Mouse (Mus musculus) limb, embryonic 11.5 days (tissue): ENCODE measurements around the gene Htr1d. TPM values are rescaled to one million over a fixed set of nuclear protein-coding genes. Genes with fewer than 3 reads are reported as not detected.

Experiments used
- ATAC-seq: fragments of 200-750 bp; cut with Nextera tagmentation; 2 replicates; pipeline ENCODE4 v1.8.0; 2017; ENCODE audit warnings: low read depth; ENCODE audit not compliant: insufficient number of reproducible peaks, low FRiP score, low TSS enrichment
- DNase-seq: peaks from one replicate; pipeline ENCODE4 v3.0.0-alpha.2; 2015; ENCODE audit warnings: low spot score
- H3K27ac ChIP-seq: fragments of 300-500 bp; sonication (generic); replicated peaks from 2 replicates; pipeline ENCODE4 v1.5.1; 2014; ENCODE audit warnings: low read depth, mild to moderate bottlenecking, low read length
- H3K27me3 ChIP-seq: fragments of 300-500 bp; sonication (generic); 2 replicates; pipeline ENCODE4 v1.6.1; 2014; ENCODE audit warnings: mild to moderate bottlenecking, low read length, mixed read lengths; ENCODE audit not compliant: control insufficient read depth, insufficient read depth
- H3K36me3 ChIP-seq: fragments of 300-500 bp; sonication (generic); 2 replicates; pipeline ENCODE4 v1.6.1; 2014; ENCODE audit warnings: mild to moderate bottlenecking, low read length, moderate library complexity, mixed read lengths; ENCODE audit not compliant: control insufficient read depth, insufficient read depth
- H3K4me1 ChIP-seq: fragments of 300-500 bp; sonication (generic); 2 replicates; pipeline ENCODE4 v1.6.1; 2014; ENCODE audit warnings: low read length, mixed read lengths; ENCODE audit not compliant: control insufficient read depth, insufficient read depth
- H3K4me2 ChIP-seq: fragments of 300-500 bp; sonication (generic); 2 replicates; pipeline ENCODE4 v1.6.1; 2014; ENCODE audit warnings: low read depth, mild to moderate bottlenecking, moderate library complexity; ENCODE audit not compliant: severe bottlenecking
- H3K4me3 ChIP-seq: fragments of 300-500 bp; sonication (generic); 2 replicates; pipeline ENCODE4 v1.5.1; 2014; ENCODE audit warnings: low read depth, low read length
- H3K9ac ChIP-seq: fragments of 300-500 bp; sonication (generic); 2 replicates; pipeline ENCODE4 v1.6.1; 2014; ENCODE audit warnings: mild to moderate bottlenecking, low read length
- H3K9me3 ChIP-seq: fragments of 300-500 bp; sonication (generic); 2 replicates; pipeline ENCODE4 v1.6.1; 2016; ENCODE audit warnings: low read length; ENCODE audit not compliant: control insufficient read depth
- WGBS: fragments of 180-500 bp; shearing (Covaris S2); extraction: QIAGEN DNeasy Blood & Tissue Kit; methylation state at CpG from one replicate; pipeline ENCODE4 v1.1.7; 2014; 5-methylcytosine and 5-hydroxymethylcytosine counted together
- polyA plus RNA-seq: library from polyadenylated mRNA; unstranded; fragments of >200 nt; fragmentation: Nextera tagmentation; extraction: Ambion mirVana; gene quantifications from 2 replicates; pipeline ENCODE4 v1.2.1, GENCODE M21; 2014

Htr1d gene
- polyA plus RNA-seq, 1 experiment from 2014 or later: 0.15 TPM

GRCm38 (mm10) chr4:136466226-136466625 is 42.9 kb downstream of the Htr1d start:
- Histone ChIP-seq H3K4me1 (peaks cover 3% of the 10 kb centered on the region; the same call in 1 of the 2 replicates), H3K9ac (no peak overlapping the region), H3K36me3 (no peaks in the 10 kb centered on the region), H3K4me3 (no peak overlapping the region), H3K27ac (no peak overlapping the region), H3K9me3 (no peaks in the 10 kb centered on the region), H3K4me2 (no peak overlapping the region), H3K27me3 (peaks cover 14% of the 10 kb centered on the region)
- DNase-seq (no peak), ATAC-seq (no peak)
- 58% methylated on average over 4 of the region's 4 CpGs for WGBS

- Histone ChIP-seq H3K36me3 (no peaks in the 10 kb centered on the region), H3K9ac (no peak overlapping the region), H3K4me1 (0 out of 2 replicates have a peak, but pooled peaks cover 3% of the 10 kb centered on the region), H3K27me3 (peaks cover 4% of the 10 kb centered on the region; the same call in 1 of the 2 replicates), H3K4me2 (no peak overlapping the region), H3K27ac (no peak overlapping the region), H3K4me3 (no peak overlapping the region), H3K9me3 (no peaks in the 10 kb centered on the region)
- ATAC-seq (no peak), DNase-seq (no peak)
- WGBS: 73% methylated on average over 14 of the region's 14 CpGs
Measured at GRCm38 (mm10) chr4:136468553-136469327, 45.4 kb downstream of the Htr1d start.

GRCm38 (mm10) chr4:136469371-136469903 is 46.1 kb downstream of the Htr1d start, which contains the start of gene Luzp1:
TSS of gene Luzp1 (plus strand) at chr4:136469761.
- H3K4me2 ChIP-seq: peak within 1 kb of the TSS; percentile 63
- H3K36me3 ChIP-seq: no peaks in the 10 kb centered on the region
- peak within 1 kb of the TSS; percentile 98 for H3K27ac ChIP-seq
- under 1% methylated on average over 36 of the region's 36 CpGs for WGBS
- H3K9me3 ChIP-seq: no peaks in the 10 kb centered on the region
- no peaks in the 10 kb centered on the region for H3K27me3 ChIP-seq
- DNase-seq: peak; percentile 96
- ATAC-seq: peak; percentile 89
- 0 out of 2 replicates have a peak, but pooled peaks cover 3% of the 10 kb centered on the region for H3K4me1 ChIP-seq
- H3K9ac ChIP-seq: peak within 1 kb of the TSS; percentile 95
- peak within 1 kb of the TSS; percentile 91 for H3K4me3 ChIP-seq

GRCm38 (mm10) chr4:136469941-136470346 is 46.6 kb downstream of the Htr1d start:
- DNase-seq: no peak

GRCm38 (mm10) chr4:136470347-136471071 is 47.2 kb downstream of the Htr1d start:
- H3K4me3 ChIP-seq: peak overlapping the region; percentile 91
- H3K36me3 ChIP-seq: no peaks in the 10 kb centered on the region
- peak overlapping the region; percentile 98 for H3K27ac ChIP-seq
- 0 out of 2 replicates have a peak, but pooled peaks cover 3% of the 10 kb centered on the region for H3K4me1 ChIP-seq
- DNase-seq (peak; percentile 74), ATAC-seq (no peak)
- no peaks in the 10 kb centered on the region for H3K27me3 ChIP-seq
- H3K9me3 ChIP-seq: no peaks in the 10 kb centered on the region
- H3K4me2 ChIP-seq: peak overlapping the region; percentile 63
- 0% methylated on average over 51 of the region's 58 CpGs for WGBS
- peak overlapping the region; percentile 95 for H3K9ac ChIP-seq

More at GRCm38 (mm10) chr4:136469941-136470346, 46.6 kb downstream of the Htr1d start:
- peak; percentile 81 for ATAC-seq
- H3K4me3 ChIP-seq: peak overlapping the region; percentile 91
- H3K9ac ChIP-seq: peak overlapping the region; percentile 95
- H3K4me2 ChIP-seq: peak overlapping the region; percentile 63
- H3K9me3 ChIP-seq: no peaks in the 10 kb centered on the region
- H3K4me1 ChIP-seq: 0 out of 2 replicates have a peak, but pooled peaks cover 3% of the 10 kb centered on the region
- no peaks in the 10 kb centered on the region for H3K36me3 ChIP-seq
- WGBS: under 1% methylated on average over 27 of the region's 55 CpGs
- peak overlapping the region; percentile 98 for H3K27ac ChIP-seq
- no peaks in the 10 kb centered on the region for H3K27me3 ChIP-seq

GRCm38 (mm10) chr4:136476692-136477091 is 53.4 kb downstream of the Htr1d start:
- H3K4me1 ChIP-seq: no peaks in the 10 kb centered on the region
- H3K9me3 ChIP-seq: no peaks in the 10 kb centered on the region
- ATAC-seq (no peak), DNase-seq (no peak)
- no peak overlapping the region for H3K4me3 ChIP-seq
- WGBS: 85% methylated on average over 1 of the region's 1 CpGs
- H3K27me3 ChIP-seq: no peaks in the 10 kb centered on the region
- H3K27ac ChIP-seq: no peak overlapping the region
- H3K9ac ChIP-seq: no peak overlapping the region
- H3K36me3 ChIP-seq: no peaks in the 10 kb centered on the region
- H3K4me2 ChIP-seq: no peak overlapping the region

GRCm38 (mm10) chr4:136486549-136486948 is 63.2 kb downstream of the Htr1d start:
- ATAC-seq (no peak), DNase-seq (no peak)
- H3K4me2 ChIP-seq: no peak overlapping the region
- no peak overlapping the region for H3K27ac ChIP-seq
- no peaks in the 10 kb centered on the region for H3K36me3 ChIP-seq
- no peaks in the 10 kb centered on the region for H3K4me1 ChIP-seq
- H3K27me3 ChIP-seq: no peaks in the 10 kb centered on the region
- no peak overlapping the region for H3K4me3 ChIP-seq
- WGBS: 96% methylated on average over 2 of the region's 2 CpGs
- no peaks in the 10 kb centered on the region for H3K9me3 ChIP-seq
- H3K9ac ChIP-seq: no peak overlapping the region
